Mouse (Mus musculus): Measurements from ENCODE around the gene Gjc3.
"Not testable (repeated sequence)": the region's sequence is repeated elsewhere in the genome, so short reads cannot be mapped to it uniquely, and the experiment has no call there.

The Gjc3 gene

GRCm38 (mm10) chr5:137962945-137963344 is at the start of gene Gjc3:
Gjc3 (minus strand) TSS chr5:137963098.
- DNase-seq (ENCODE audit: low spot score in 2 of 2) = no peak

- no peak for DNase-seq (ENCODE audit: low spot score in 2 of 2)
These were observed 49.5 kb upstream of the Gjc3 start for GRCm38 (mm10) chr5:138012382-138012781.

- DNase-seq (ENCODE audit: low spot score in 2 of 2) = no peak
These were observed 46.5 kb upstream of the Gjc3 start for GRCm38 (mm10) chr5:138009437-138009836.

GRCm38 (mm10) chr5:137986351-137986750 is 23.5 kb upstream of the Gjc3 start:
- no peak for DNase-seq (ENCODE audit: low spot score in 2 of 2)

GRCm38 (mm10) chr5:137981300-137981699 is 18.4 kb upstream of the Gjc3 start, which contains the start of gene Azgp1:
Azgp1 (plus strand) TSS chr5:137981520.
- no peak for DNase-seq (ENCODE audit: low spot score in 2 of 2)

- no peak for DNase-seq (ENCODE audit: low spot score in 2 of 2)
These were observed 16.2 kb upstream of the Gjc3 start for GRCm38 (mm10) chr5:137979081-137979480.

GRCm38 (mm10) chr5:137977291-137977690 is 14.4 kb upstream of the Gjc3 start:
- DNase-seq (ENCODE audit: low spot score in 2 of 2) = no peak

- no peak for DNase-seq (ENCODE audit: low spot score in 2 of 2)
These were observed 12.5 kb upstream of the Gjc3 start for GRCm38 (mm10) chr5:137975434-137975833.

GRCm38 (mm10) chr5:137974724-137975123 is 11.8 kb upstream of the Gjc3 start:
- DNase-seq (ENCODE audit: low spot score in 2 of 2) = no peak

- no peak for DNase-seq (ENCODE audit: low spot score in 2 of 2)
These were observed 10.8 kb upstream of the Gjc3 start for GRCm38 (mm10) chr5:137973738-137974137.

GRCm38 (mm10) chr5:137973161-137973560 is 10.3 kb upstream of the Gjc3 start:
- no peak for DNase-seq (ENCODE audit: low spot score in 2 of 2)

GRCm38 (mm10) chr5:137966492-137966891 is 3.6 kb upstream of the Gjc3 start:
- no peak for DNase-seq (ENCODE audit: low spot score in 2 of 2)

- no peak for DNase-seq (ENCODE audit: low spot score in 2 of 2)
These were observed 6.5 kb downstream of the Gjc3 start for GRCm38 (mm10) chr5:137956404-137956803.

- DNase-seq (ENCODE audit: low spot score in 2 of 2) = no peak
These were observed 11.7 kb downstream of the Gjc3 start for GRCm38 (mm10) chr5:137951218-137951617.

GRCm38 (mm10) chr5:137947303-137947702 is 15.6 kb downstream of the Gjc3 start:
- no peak for DNase-seq (ENCODE audit: low spot score in 2 of 2)

- DNase-seq (ENCODE audit: low spot score in 2 of 2) = no peak
These were observed 19.8 kb downstream of the Gjc3 start for GRCm38 (mm10) chr5:137943133-137943532.

- DNase-seq (ENCODE audit: low spot score in 2 of 2) = no peak
These were observed 21.9 kb downstream of the Gjc3 start for GRCm38 (mm10) chr5:137940948-137941347.

GRCm38 (mm10) chr5:137937238-137937637 is 25.7 kb downstream of the Gjc3 start:
- DNase-seq (ENCODE audit: low spot score in 2 of 2) = no peak

GRCm38 (mm10) chr5:137936486-137936885 is 26.4 kb downstream of the Gjc3 start:
- no peak for DNase-seq (ENCODE audit: low spot score in 2 of 2)

GRCm38 (mm10) chr5:137933934-137934333 is 29.0 kb downstream of the Gjc3 start:
- DNase-seq (ENCODE audit: low spot score in 2 of 2) = not testable (repeated sequence)

GRCm38 (mm10) chr5:137928439-137928838 is 34.5 kb downstream of the Gjc3 start:
- DNase-seq (ENCODE audit: low spot score in 2 of 2) = no peak

GRCm38 (mm10) chr5:137922171-137922570 is 40.7 kb downstream of the Gjc3 start:
- DNase-seq (ENCODE audit: low spot score in 2 of 2) = no peak

GRCm38 (mm10) chr5:137921532-137921931 is 41.4 kb downstream of the Gjc3 start, which contains the start of gene Cyp3a13:
Cyp3a13 (minus strand) TSS chr5:137921619.
- DNase-seq (ENCODE audit: low spot score in 2 of 2) = no peak

GRCm38 (mm10) chr5:137915550-137915949 is 47.3 kb downstream of the Gjc3 start:
- DNase-seq (ENCODE audit: low spot score in 2 of 2) = no peak

Measured in spleen, postnatal 4 days (tissue).